Mouse (Mus musculus) intestine, embryonic 14.5 days (tissue): ENCODE results near the gene Sos2. TPM values are rescaled to one million over a fixed set of nuclear protein-coding genes. Genes with fewer than 3 reads are reported as not detected.
"Not testable (repeated sequence)": the region's sequence is repeated elsewhere in the genome, so short reads cannot be mapped to it uniquely, and the experiment has no call there.

Experiments used
- ATAC-seq: fragments of 200-750 bp; cut with Nextera tagmentation; replicated peaks from 2 replicates; pipeline ENCODE4 v1.8.0; 2017; ENCODE audit warnings: low read depth, moderate number of reproducible peaks, moderate TSS enrichment, moderate library complexity; ENCODE audit not compliant: low FRiP score, low TSS enrichment
- DNase-seq: peaks from one replicate; pipeline ENCODE4 v3.0.0-alpha.2; 2018; ENCODE audit warnings: low spot score
- H3K27ac ChIP-seq: fragments of 300-500 bp; sonication (generic); 2 replicates; pipeline ENCODE4 v1.5.1; 2014; ENCODE audit warnings: low read depth, mild to moderate bottlenecking, control low read depth
- H3K27me3 ChIP-seq: fragments of 300-500 bp; sonication (generic); replicated peaks from 2 replicates; pipeline ENCODE4 v1.6.1; 2014; ENCODE audit warnings: low read length, control low read depth; ENCODE audit not compliant: control insufficient read depth, insufficient read depth
- H3K36me3 ChIP-seq: fragments of 300-500 bp; sonication (generic); 2 replicates; pipeline ENCODE4 v1.6.1; 2014; ENCODE audit warnings: low read length, control low read depth; ENCODE audit not compliant: control insufficient read depth, insufficient read depth
- H3K4me1 ChIP-seq: fragments of 300-500 bp; sonication (generic); replicated peaks from 2 replicates; pipeline ENCODE4 v1.6.1; 2014; ENCODE audit warnings: low read length, control low read depth, mixed read lengths; ENCODE audit not compliant: control insufficient read depth, insufficient read depth
- H3K4me2 ChIP-seq: fragments of 300-500 bp; sonication (generic); 2 replicates; pipeline ENCODE4 v1.6.1; 2014; ENCODE audit warnings: low read length
- H3K4me3 ChIP-seq: fragments of 300-500 bp; sonication (generic); 2 replicates; pipeline ENCODE4 v1.5.1; 2014; ENCODE audit warnings: low read depth, low read length, control low read depth, mixed read lengths
- H3K9ac ChIP-seq: fragments of 300-500 bp; sonication (generic); 2 replicates; pipeline ENCODE4 v1.6.1; 2014; ENCODE audit warnings: mild to moderate bottlenecking, low read length
- H3K9me3 ChIP-seq: fragments of 300-500 bp; sonication (generic); 2 replicates; pipeline ENCODE4 v1.6.1; 2016; ENCODE audit warnings: low read length, control low read depth; ENCODE audit not compliant: control insufficient read depth
- WGBS: fragments of 180-500 bp; shearing (Covaris S2); extraction: QIAGEN DNeasy Blood & Tissue Kit; methylation state at CpG from one replicate; pipeline ENCODE4 v1.1.7; 2014; 5-methylcytosine and 5-hydroxymethylcytosine counted together
- polyA plus RNA-seq: library from polyadenylated mRNA; unstranded; fragments of >200 nt; fragmentation: Nextera tagmentation; extraction: Ambion mirVana; gene quantifications from 2 replicates; pipeline ENCODE4 v1.2.1, GENCODE M21; 2014

Gene Sos2
- polyA plus RNA-seq, 1 experiment from 2014 or later, result 10.6 TPM

- H3K4me2 ChIP-seq, result no peak overlapping the region
- H3K9ac ChIP-seq, result no peak overlapping the region
- no peaks in the 10 kb centered on the region for H3K9me3 ChIP-seq
- 76% methylated on average over 8 of the region's 8 CpGs for WGBS
- H3K4me1 ChIP-seq, result peaks cover 4% of the 10 kb centered on the region; the same call in 1 of the 2 replicates
- no peak for DNase-seq
- no peak overlapping the region for H3K4me3 ChIP-seq
- ATAC-seq, result peak; percentile 47; the same call in 1 of the 2 replicates
- H3K27me3 ChIP-seq, result no peaks in the 10 kb centered on the region
- peaks cover 39% of the 10 kb centered on the region for H3K36me3 ChIP-seq
- H3K27ac ChIP-seq, result no peak overlapping the region
These were observed 32.1 kb downstream of the Sos2 start for GRCm38 (mm10) chr12:69649511-69649910.

GRCm38 (mm10) chr12:69645821-69646616 lies 35.6 kb downstream of the Sos2 start:
- DNase-seq, result no peak
- no peaks in the 10 kb centered on the region for H3K9me3 ChIP-seq
- H3K27ac ChIP-seq, result no peak overlapping the region
- no peak overlapping the region for H3K4me3 ChIP-seq
- peaks cover 4% of the 10 kb centered on the region; the same call in 1 of the 2 replicates for H3K4me1 ChIP-seq
- no peak overlapping the region for H3K9ac ChIP-seq
- 85% methylated on average over 8 of the region's 8 CpGs for WGBS
- H3K36me3 ChIP-seq, result peaks cover 36% of the 10 kb centered on the region
- no peaks in the 10 kb centered on the region for H3K27me3 ChIP-seq
- H3K4me2 ChIP-seq, result no peak overlapping the region
- ATAC-seq, result no peak

- no peak overlapping the region for H3K27ac ChIP-seq
- no peak for DNase-seq
- no peak for ATAC-seq
- no peak overlapping the region for H3K9ac ChIP-seq
- H3K9me3 ChIP-seq, result no peaks in the 10 kb centered on the region
- peaks cover 40% of the 10 kb centered on the region for H3K36me3 ChIP-seq
- no peak overlapping the region for H3K4me3 ChIP-seq
- H3K4me1 ChIP-seq, result peaks cover 4% of the 10 kb centered on the region; the same call in 1 of the 2 replicates
- no peak overlapping the region for H3K4me2 ChIP-seq
- no peaks in the 10 kb centered on the region for H3K27me3 ChIP-seq
- 72% methylated on average over 3 of the region's 3 CpGs for WGBS
These were observed 36.8 kb downstream of the Sos2 start for GRCm38 (mm10) chr12:69644877-69645276.

GRCm38 (mm10) chr12:69642877-69643276 lies 38.8 kb downstream of the Sos2 start:
- H3K36me3 ChIP-seq, result peaks cover 48% of the 10 kb centered on the region
- H3K4me2 ChIP-seq, result no peak overlapping the region
- H3K4me3 ChIP-seq, result no peak overlapping the region
- no peak for DNase-seq
- H3K9me3 ChIP-seq, result no peaks in the 10 kb centered on the region
- no peak overlapping the region for H3K9ac ChIP-seq
- no peak overlapping the region for H3K27ac ChIP-seq
- ATAC-seq, result no peak
- peaks cover 4% of the 10 kb centered on the region; the same call in 1 of the 2 replicates for H3K4me1 ChIP-seq
- no peaks in the 10 kb centered on the region for H3K27me3 ChIP-seq
- WGBS, result 91% methylated on average over 5 of the region's 5 CpGs

GRCm38 (mm10) chr12:69634761-69635160 lies 46.9 kb downstream of the Sos2 start:
- H3K36me3 ChIP-seq, result peaks cover 32% of the 10 kb centered on the region
- H3K4me1 ChIP-seq, result no peaks in the 10 kb centered on the region
- no peak overlapping the region for H3K4me3 ChIP-seq
- H3K4me2 ChIP-seq, result no peak overlapping the region
- WGBS, result 89% methylated on average over 3 of the region's 3 CpGs
- H3K9me3 ChIP-seq, result no peaks in the 10 kb centered on the region
- H3K27ac ChIP-seq, result no peak overlapping the region
- no peak for ATAC-seq
- no peak overlapping the region for H3K9ac ChIP-seq
- no peak for DNase-seq
- no peaks in the 10 kb centered on the region for H3K27me3 ChIP-seq

GRCm38 (mm10) chr12:69618590-69618989 lies 63.1 kb downstream of the Sos2 start:
- H3K4me1 ChIP-seq, H3K27me3 ChIP-seq, H3K9me3 ChIP-seq, H3K4me2 ChIP-seq, H3K9ac ChIP-seq, H3K27ac ChIP-seq, ATAC-seq, H3K4me3 ChIP-seq, DNase-seq: not testable (repeated sequence)
- peaks cover 41% of the 10 kb centered on the region for H3K36me3 ChIP-seq
- 76% methylated on average over 5 of the region's 5 CpGs for WGBS

- Histone ChIP-seq H3K36me3 (peaks cover 30% of the 10 kb centered on the region), H3K27me3 (no peaks in the 10 kb centered on the region), H3K4me2 (no peak overlapping the region), H3K27ac (no peak overlapping the region), H3K4me1 (no peaks in the 10 kb centered on the region), H3K4me3 (no peak overlapping the region), H3K9ac (no peak overlapping the region), H3K9me3 (no peaks in the 10 kb centered on the region)
- DNase-seq, result no peak
- no peak for ATAC-seq
- WGBS, result 63% methylated on average over 2 of the region's 2 CpGs
These were observed 77.3 kb downstream of the Sos2 start for GRCm38 (mm10) chr12:69604367-69604766.

GRCm38 (mm10) chr12:69597446-69597845 lies 84.2 kb downstream of the Sos2 start:
- DNase-seq (no peak), ATAC-seq (no peak)
- Histone ChIP-seq H3K9ac (no peak overlapping the region), H3K4me3 (no peak overlapping the region), H3K27me3 (no peaks in the 10 kb centered on the region), H3K36me3 (peaks cover 27% of the 10 kb centered on the region), H3K27ac (no peak overlapping the region), H3K4me1 (no peaks in the 10 kb centered on the region), H3K4me2 (no peak overlapping the region), H3K9me3 (no peaks in the 10 kb centered on the region)
- 89% methylated on average over 4 of the region's 4 CpGs for WGBS

GRCm38 (mm10) chr12:69593130-69593529 lies 88.5 kb downstream of the Sos2 start:
- no peak overlapping the region for H3K27ac ChIP-seq
- H3K4me2 ChIP-seq, result no peak overlapping the region
- ATAC-seq (no peak), DNase-seq (no peak)
- no peak overlapping the region for H3K4me3 ChIP-seq
- 84% methylated on average over 5 of the region's 5 CpGs for WGBS
- no peak overlapping the region for H3K9ac ChIP-seq
- H3K4me1 ChIP-seq, result no peaks in the 10 kb centered on the region
- no peaks in the 10 kb centered on the region for H3K27me3 ChIP-seq
- H3K36me3 ChIP-seq, result peaks cover 40% of the 10 kb centered on the region
- no peaks in the 10 kb centered on the region for H3K9me3 ChIP-seq
